Comparison of ENCODE assay signal across 1 mouse cellular context in genomic region chr13:5888731-5889130, GRCm38 (mm10).
TF ChIP-seq lines count a peak whose summit lies in the region.

No protein-coding gene starts in this region.

TF ChIP-seq in CH12.LX, 34 proteins besides CTCF, POLR2A, EP300 and RAD21 (continued from another document):
- TF ChIP-seq ZNF384 (IDR thresholded peaks at IDR 0.05; ENCODE audit: low read depth, low read length) (no peak), SIN3A (IDR thresholded peaks at IDR 0.05; ENCODE audit: low read length) (no peak), MAX (IDR thresholded peaks at IDR 0.05; ENCODE audit: low read length) (no peak), SMC3 (IDR thresholded peaks at IDR 0.05; ENCODE audit: low read depth, low read length) (no peak), ZMIZ1 (IDR thresholded peaks at IDR 0.05; ENCODE audit: low read depth, low read length) (no peak), ZC3H11A (IDR thresholded peaks at IDR 0.05; ENCODE audit: low read depth, low read length) (no peak), TBP (conservative IDR thresholded peaks at IDR 0.05; ENCODE audit: low read depth, low read length) (no peak)
